Mouse (Mus musculus): Measurements from ENCODE around the gene Fat3. TPM values are rescaled to one million over a fixed set of nuclear protein-coding genes. Genes with fewer than 3 reads are reported as not detected.

Gene Fat3
- polyA plus RNA-seq, 1 experiment: 0.14 TPM

GRCm38 (mm10) chr9:15866280-15867072 is 634.6 kb downstream of the Fat3 start:
- no peak for TF ChIP-seq CTCF (conservative IDR thresholded peaks at IDR 0.05; ENCODE audit: insufficient read depth, insufficient read length, low read depth, low read length)
- TF ChIP-seq POLR2A (IDR thresholded peaks at IDR 0.05; ENCODE audit: low read depth, low read length): no peak
- DNase-seq: no peak
- Histone ChIP-seq H3K36me3 (ENCODE audit: control insufficient read depth, insufficient read depth, low read length) (no peaks in the 10 kb centered on the region), H3K4me1 (ENCODE audit: control insufficient read depth, insufficient read depth, low read length) (no peaks in the 10 kb centered on the region), H3K4me3 (ENCODE audit: insufficient read depth, low read depth, low read length) (no peak overlapping the region), H3K27me3 (replicated peaks; ENCODE audit: control insufficient read depth, insufficient read depth, low read length) (no peaks in the 10 kb centered on the region), H3K27ac (ENCODE audit: insufficient read depth, low read depth, low read length) (no peak overlapping the region)
- 63% methylated on average over 10 of the region's 10 CpGs for WGBS

GRCm38 (mm10) chr9:15861402-15861801 is 639.7 kb downstream of the Fat3 start:
- Histone ChIP-seq H3K36me3 (ENCODE audit: control insufficient read depth, insufficient read depth, low read length) (no peaks in the 10 kb centered on the region), H3K27me3 (replicated peaks; ENCODE audit: control insufficient read depth, insufficient read depth, low read length) (no peaks in the 10 kb centered on the region), H3K27ac (ENCODE audit: insufficient read depth, low read depth, low read length) (no peak overlapping the region), H3K4me3 (ENCODE audit: insufficient read depth, low read depth, low read length) (no peak overlapping the region), H3K4me1 (ENCODE audit: control insufficient read depth, insufficient read depth, low read length) (no peaks in the 10 kb centered on the region)
- 72% methylated on average over 5 of the region's 5 CpGs for WGBS
- no peak for TF ChIP-seq CTCF (conservative IDR thresholded peaks at IDR 0.05; ENCODE audit: insufficient read depth, insufficient read length, low read depth, low read length)
- no peak for TF ChIP-seq POLR2A (IDR thresholded peaks at IDR 0.05; ENCODE audit: low read depth, low read length)
- no peak for DNase-seq

Data from kidney, adult 2 months (tissue).